Mouse (Mus musculus) CH12.LX (cell line): Measurements from ENCODE around the gene Pdcd11.

Experiments
- CTCF ChIP-seq, 2 experiments: IDR thresholded peaks in 1 of 2; conservative IDR thresholded peaks in 1 of 2; 2 replicates each; pipeline ENCODE4 v1.5.1; 2011 to 2012; ENCODE audit warnings: low read depth in 2 of 2, low read length in 2 of 2, improper control_type of control experiment in 1 of 2, inconsistent platforms in 1 of 2, mild to moderate bottlenecking in 1 of 2, moderate library complexity in 1 of 2
- E2F4 ChIP-seq: IDR thresholded peaks from 2 replicates; pipeline ENCODE4 v1.6.1; 2011; ENCODE audit warnings: low read depth, low read length, improper control_type of control experiment; ENCODE audit not compliant: insufficient replicate concordance
- HCFC1 ChIP-seq: IDR thresholded peaks from 2 replicates; pipeline ENCODE4 v1.6.1; 2012; ENCODE audit warnings: low read depth, mild to moderate bottlenecking, inconsistent platforms, low read length, improper control_type of control experiment
- MAZ ChIP-seq: IDR thresholded peaks from 2 replicates; pipeline ENCODE4 v1.6.1; 2012; ENCODE audit warnings: low read depth, mild to moderate bottlenecking, inconsistent platforms, low read length, improper control_type of control experiment, moderate library complexity
- POLR2A ChIP-seq: IDR thresholded peaks from 2 replicates; pipeline ENCODE4 v1.6.1; 2011; ENCODE audit warnings: low read depth, mild to moderate bottlenecking, improper control_type of control experiment, low read length

GRCm38 (mm10) chr19:47133161-47133560 is 42.6 kb downstream of the Pdcd11 start:
- TF ChIP-seq CTCF (conservative IDR thresholded peaks at IDR 0.05 in 1 of 2, IDR thresholded peaks at IDR 0.05 in 1 of 2; ENCODE audit: low read depth in 2 of 2, low read length in 2 of 2), result no peak
- no peak for TF ChIP-seq E2F4
- TF ChIP-seq HCFC1, result no peak
- TF ChIP-seq POLR2A, result peak; percentile 39; the same call in 1 of the 2 replicates
- peak; percentile 91 for TF ChIP-seq MAZ
